13 mouse cellular contexts compared by ENCODE assay signal in genomic region chr4:33664474-33664822, GRCm38 (mm10).
DNase-seq lines count a peak whose midpoint lies in the region; ATAC-seq and TF ChIP-seq lines count a peak whose summit lies in the region.
"Had no signal": no experiment of that assay in that cellular context is flagged by ENCODE, and none has a peak within 500 bp of the region (broad histone marks: within the 10 kb centered on the region; RNA-seq: fewer than 3 reads in every experiment).

No protein-coding gene starts in this region.

- H3K9me3 ChIP-seq in forebrain, embryonic 12.5 days, result no peaks in the 10 kb centered on the region
- H3K9me3 ChIP-seq in forebrain, embryonic 10.5 days, result no peaks in the 10 kb centered on the region
- H3K9me3 ChIP-seq in forebrain, embryonic 14.5 days (replicated peaks; ENCODE audit: control insufficient read depth, low read length), result no peaks in the 10 kb centered on the region
- H3K9me3 ChIP-seq: midbrain, embryonic 12.5 days had no signal

- no peaks in the 10 kb centered on the region for H3K27me3 ChIP-seq in forebrain, embryonic 12.5 days
- no peaks in the 10 kb centered on the region for H3K27me3 ChIP-seq in forebrain, embryonic 10.5 days (ENCODE audit: poor library complexity, severe bottlenecking)
- no peaks in the 10 kb centered on the region for H3K27me3 ChIP-seq in forebrain, embryonic 14.5 days (replicated peaks; ENCODE audit: control insufficient read depth, insufficient read depth, low read length)
- H3K27me3 ChIP-seq: midbrain, embryonic 12.5 days had no signal

- 59% methylated on average over 5 of the region's 5 CpGs for WGBS in forebrain, embryonic 12.5 days
- 82% methylated on average over 5 of the region's 5 CpGs for WGBS in forebrain, embryonic 10.5 days
- WGBS in forebrain, embryonic 14.5 days, result 60% methylated on average over 5 of the region's 5 CpGs

- no peak for TF ChIP-seq CTCF in layer of hippocampus, adult 2 months (conservative IDR thresholded peaks at IDR 0.05)

- peaks cover 19% of the 10 kb centered on the region for H3K4me1 ChIP-seq in forebrain, embryonic 12.5 days
- H3K4me1 ChIP-seq in forebrain, embryonic 10.5 days, result peaks cover 19% of the 10 kb centered on the region
- H3K4me1 ChIP-seq in forebrain, embryonic 14.5 days (ENCODE audit: control insufficient read depth, insufficient read depth, low read length), result peaks cover 10% of the 10 kb centered on the region

- H3K4me2 ChIP-seq in forebrain, embryonic 12.5 days, result no peak overlapping the region
- H3K4me2 ChIP-seq in forebrain, embryonic 14.5 days (ENCODE audit: low read length), result no peak overlapping the region
- H3K4me2 ChIP-seq: midbrain, embryonic 12.5 days had no signal

- no peak overlapping the region for H3K9ac ChIP-seq in forebrain, embryonic 12.5 days
- no peak overlapping the region for H3K9ac ChIP-seq in forebrain, embryonic 14.5 days (ENCODE audit: low read length)
- H3K9ac ChIP-seq: midbrain, embryonic 12.5 days had no signal

- H3K27ac ChIP-seq in forebrain, embryonic 12.5 days, result no peak overlapping the region
- H3K27ac ChIP-seq in forebrain, embryonic 10.5 days, result no peak overlapping the region
- peak overlapping the region; percentile 69 for H3K27ac ChIP-seq in layer of hippocampus, adult 2 months
- peak overlapping the region; percentile 70; the same call in 1 of the 2 replicates for H3K27ac ChIP-seq in forebrain, embryonic 14.5 days (ENCODE audit: low read depth, low read length)
- H3K27ac ChIP-seq: midbrain, embryonic 12.5 days had no signal

- 0 out of 2 replicates have a peak, but pooled peaks have one; percentile 30 for ATAC-seq in forebrain, embryonic 12.5 days (ENCODE audit: low FRiP score)
- peak; percentile 15; the same call in 1 of the 2 replicates for ATAC-seq in forebrain, embryonic 14.5 days
- ATAC-seq: intestine, postnatal 0 days had no signal

- no peaks in the 10 kb centered on the region for H3K36me3 ChIP-seq in forebrain, embryonic 12.5 days (replicated peaks)
- H3K36me3 ChIP-seq in forebrain, embryonic 10.5 days (replicated peaks), result no peaks in the 10 kb centered on the region
- H3K36me3 ChIP-seq in forebrain, embryonic 14.5 days (ENCODE audit: control insufficient read depth, insufficient read depth, low read length), result no peaks in the 10 kb centered on the region
- H3K36me3 ChIP-seq: midbrain, embryonic 12.5 days had no signal

- H3K4me3 ChIP-seq in forebrain, embryonic 12.5 days (replicated peaks), result no peak overlapping the region
- H3K4me3 ChIP-seq in forebrain, embryonic 10.5 days, result no peak overlapping the region
- no peak overlapping the region for H3K4me3 ChIP-seq in layer of hippocampus, adult 2 months
- no peak overlapping the region for H3K4me3 ChIP-seq in forebrain, embryonic 14.5 days (ENCODE audit: low read depth, low read length)
- H3K4me3 ChIP-seq: midbrain, embryonic 12.5 days had no signal

- DNase-seq in forebrain, embryonic 10.5 days (ENCODE audit: extremely low spot score, low spot score), result no peak
- no peak for DNase-seq in layer of hippocampus, adult 2 months (ENCODE audit: low spot score in 2 of 2)
- no peak for DNase-seq in layer of hippocampus, postnatal 14 days (ENCODE audit: low spot score in 2 of 2)
- DNase-seq in forebrain, embryonic 14.5 days (ENCODE audit: low spot score), result no peak
- peak; percentile 59 for DNase-seq in lung, postnatal 10 days
- DNase-seq in adrenal gland, adult 18-20 months (ENCODE audit: low spot score in 2 of 2), result no peak
- DNase-seq: cerebellum, adult 11-12 months; gastrocnemius, postnatal 25 days; spleen, adult 18-20 months; thymus, postnatal 36 days had no signal

Comparison
In these comparisons a context has a peak if more than half of its experiments do, and no peak if none do; other contexts are left out.
1. H3K27ac ChIP-seq: peak in layer of hippocampus, adult 2 months (single experiment) and forebrain, embryonic 14.5 days (single experiment); none in forebrain, embryonic 12.5 days (single experiment) and forebrain, embryonic 10.5 days (single experiment).